Mouse (Mus musculus) embryonic fibroblast, embryonic 13.5 days (primary cell): ENCODE measurements at regions not wholly inside any gene's neighbourhood (a gene's known extent, or its start where the extent isn't known, plus 50 kb on each side); places are given as distances from the start of the nearest gene placed in this dataset.

Experiments used
- CTCF ChIP-seq: IDR thresholded peaks from 2 replicates; pipeline ENCODE4 v1.5.1; 2011; ENCODE audit warnings: mild to moderate bottlenecking, control low read depth, low read length, moderate library complexity, borderline replicate concordance; ENCODE audit not compliant: insufficient read depth
- POLR2A ChIP-seq: IDR thresholded peaks from 2 replicates; pipeline ENCODE4 v1.6.1; 2011; ENCODE audit warnings: low read depth, mild to moderate bottlenecking, control low read depth, low read length, moderate library complexity

- no peak for TF ChIP-seq POLR2A
- no peak for TF ChIP-seq CTCF
Measured at GRCm38 (mm10) chr1:89268806-89269205, 185.8 kb upstream of the Agap1 start.
